Mouse (Mus musculus): ENCODE data around the gene Apba1.
A peak's percentile ranks its signal among the peaks of the same experiment; 100 is the strongest.

Gene Apba1

GRCm38 (mm10) chr19:23874502-23874901 lies 115.8 kb downstream of the Apba1 start:
- DNase-seq (ENCODE audit: low read depth, low spot score), result no peak

GRCm38 (mm10) chr19:23875819-23876218 lies 117.1 kb downstream of the Apba1 start:
- DNase-seq (ENCODE audit: low read depth, low spot score), result no peak

- no peak for DNase-seq (ENCODE audit: low read depth, low spot score)
These were observed 121.2 kb downstream of the Apba1 start for GRCm38 (mm10) chr19:23879862-23880261.

GRCm38 (mm10) chr19:23886169-23886568 lies 127.5 kb downstream of the Apba1 start:
- DNase-seq (ENCODE audit: low read depth, low spot score), result no peak

- no peak for DNase-seq (ENCODE audit: low read depth, low spot score)
These were observed 132.7 kb downstream of the Apba1 start for GRCm38 (mm10) chr19:23891421-23891820.

- DNase-seq (ENCODE audit: low read depth, low spot score), result no peak
These were observed 133.9 kb downstream of the Apba1 start for GRCm38 (mm10) chr19:23892633-23893032.

GRCm38 (mm10) chr19:23893093-23893889 lies 134.6 kb downstream of the Apba1 start:
- DNase-seq (ENCODE audit: low read depth, low spot score), result no peak

- no peak for DNase-seq (ENCODE audit: low read depth, low spot score)
These were observed 135.3 kb downstream of the Apba1 start for GRCm38 (mm10) chr19:23893946-23894345.

GRCm38 (mm10) chr19:23894822-23895221 lies 136.1 kb downstream of the Apba1 start:
- DNase-seq (ENCODE audit: low read depth, low spot score), result no peak

- DNase-seq (ENCODE audit: low read depth, low spot score), result no peak
These were observed 138.2 kb downstream of the Apba1 start for GRCm38 (mm10) chr19:23896915-23897314.

- no peak for DNase-seq (ENCODE audit: low read depth, low spot score)
These were observed 139.8 kb downstream of the Apba1 start for GRCm38 (mm10) chr19:23898501-23898900.

- DNase-seq (ENCODE audit: low read depth, low spot score), result peak; percentile 3
These were observed 142.5 kb downstream of the Apba1 start for GRCm38 (mm10) chr19:23901177-23901576.

- no peak for DNase-seq (ENCODE audit: low read depth, low spot score)
These were observed 143.1 kb downstream of the Apba1 start for GRCm38 (mm10) chr19:23901768-23902167.

- DNase-seq (ENCODE audit: low read depth, low spot score), result no peak
These were observed 144.4 kb downstream of the Apba1 start for GRCm38 (mm10) chr19:23903066-23903465.

- DNase-seq (ENCODE audit: low read depth, low spot score), result no peak
These were observed 146.2 kb downstream of the Apba1 start for GRCm38 (mm10) chr19:23904922-23905321.

GRCm38 (mm10) chr19:23905772-23906171 lies 147.1 kb downstream of the Apba1 start:
- DNase-seq (ENCODE audit: low read depth, low spot score), result no peak

GRCm38 (mm10) chr19:23910345-23910744 lies 151.7 kb downstream of the Apba1 start:
- DNase-seq (ENCODE audit: low read depth, low spot score), result no peak

- DNase-seq (ENCODE audit: low read depth, low spot score), result no peak
These were observed 160.9 kb downstream of the Apba1 start for GRCm38 (mm10) chr19:23919384-23920219.

- DNase-seq (ENCODE audit: low read depth, low spot score), result no peak
These were observed 161.5 kb downstream of the Apba1 start for GRCm38 (mm10) chr19:23920220-23920544.

GRCm38 (mm10) chr19:23922601-23923000 lies 163.9 kb downstream of the Apba1 start:
- no peak for DNase-seq (ENCODE audit: low read depth, low spot score)

- DNase-seq (ENCODE audit: low read depth, low spot score), result no peak
These were observed 165.4 kb downstream of the Apba1 start for GRCm38 (mm10) chr19:23924057-23924456.

- no peak for DNase-seq (ENCODE audit: low read depth, low spot score)
These were observed 166.1 kb downstream of the Apba1 start for GRCm38 (mm10) chr19:23924791-23925190.

- DNase-seq (ENCODE audit: low read depth, low spot score), result no peak
These were observed 166.9 kb downstream of the Apba1 start for GRCm38 (mm10) chr19:23925541-23925940.

Measured in CD4-positive, CD25-positive, alpha-beta regulatory T cell, adult 2 months (primary cell).